Mouse (Mus musculus) spleen, postnatal 10 days (tissue): ENCODE data around the gene Plcb2.
A peak's percentile ranks its signal among the peaks of the same experiment; 100 is the strongest.

Experiments used
- DNase-seq, 2 experiments: peaks; one replicate each; pipeline ENCODE4 v3.0.0; 2021 to 2022; ENCODE audit warnings: low spot score in 2 of 2

Plcb2 gene

DNA sequence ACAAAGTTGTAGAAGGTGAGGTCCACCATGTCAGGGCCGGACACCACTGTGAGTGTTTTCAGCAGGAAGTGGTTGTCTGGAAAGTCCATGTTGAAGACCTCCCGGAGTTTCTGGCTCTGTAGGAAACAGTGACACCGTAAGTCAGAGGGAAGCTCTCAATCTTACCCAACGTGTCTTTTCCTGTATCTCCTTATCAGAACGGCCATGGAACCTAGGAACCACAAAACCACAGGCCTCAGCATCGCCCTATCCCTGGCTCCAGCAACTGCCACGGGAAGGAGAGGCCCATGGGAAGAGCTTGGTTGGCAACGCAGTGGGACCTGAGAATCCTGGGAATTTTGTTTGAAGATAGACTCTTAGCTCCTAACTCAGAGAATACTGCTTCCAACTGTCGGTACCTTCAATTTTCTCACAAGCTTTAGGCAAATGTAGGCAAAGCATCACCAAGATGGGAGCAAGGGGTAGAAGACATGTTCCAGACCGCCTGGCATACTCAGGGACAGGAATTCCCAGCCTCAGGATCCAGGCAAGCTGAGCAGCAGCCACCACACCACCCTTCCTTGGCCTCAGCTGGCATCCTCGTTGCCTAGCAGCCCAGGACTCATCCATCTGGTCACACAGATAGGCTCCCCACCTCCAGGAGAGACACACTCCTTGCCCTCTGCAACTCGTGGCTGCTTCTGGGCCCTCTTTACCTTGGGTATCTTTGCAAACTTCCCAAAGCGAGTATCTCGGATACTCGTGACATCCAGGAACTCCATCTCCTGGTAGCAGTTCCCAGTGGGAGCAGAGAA is 4.3 kb downstream of the Plcb2 start:
- DNase-seq, result no peak

DNA sequence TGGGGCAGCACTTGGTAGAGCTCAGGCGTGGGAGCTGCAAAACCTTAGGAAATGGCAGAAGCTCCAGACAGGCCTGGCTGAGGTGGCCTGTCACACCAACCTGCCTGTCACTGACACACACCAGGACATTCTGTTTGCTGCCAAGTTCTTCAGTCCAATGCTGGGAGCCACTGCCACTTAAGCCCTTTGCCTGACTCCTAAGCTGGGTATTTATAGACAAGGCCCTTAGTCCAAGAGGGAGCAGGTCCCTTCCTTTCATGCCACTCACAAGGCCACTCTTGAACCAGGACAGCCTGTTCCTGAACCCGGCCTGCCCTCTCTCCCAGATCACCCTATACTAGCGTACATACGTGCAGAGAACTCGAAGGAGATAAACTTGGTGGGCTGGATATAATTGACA is 11.6 kb downstream of the Plcb2 start:
- no peak for DNase-seq

DNA sequence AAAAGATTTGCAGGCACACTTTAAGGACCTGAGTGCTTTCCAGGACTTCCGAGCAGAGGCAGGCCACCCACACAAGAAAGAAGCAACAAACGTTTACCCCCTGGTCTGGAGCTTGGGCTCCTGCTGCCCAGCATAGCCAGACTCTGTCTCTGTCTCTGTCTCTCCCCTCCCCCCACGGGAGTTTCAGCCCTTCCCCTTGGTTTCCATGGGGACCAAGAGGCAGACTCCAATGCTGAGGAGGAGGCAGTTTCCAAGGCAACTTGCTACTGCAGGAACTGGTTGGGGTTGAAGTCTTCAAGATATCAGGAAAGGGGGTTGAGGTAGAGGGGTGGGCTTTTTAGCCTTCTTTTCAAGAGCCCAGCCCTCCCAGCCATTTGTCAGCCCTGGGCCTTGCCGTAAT is 14.0 kb downstream of the Plcb2 start:
- DNase-seq, result no peak

DNA sequence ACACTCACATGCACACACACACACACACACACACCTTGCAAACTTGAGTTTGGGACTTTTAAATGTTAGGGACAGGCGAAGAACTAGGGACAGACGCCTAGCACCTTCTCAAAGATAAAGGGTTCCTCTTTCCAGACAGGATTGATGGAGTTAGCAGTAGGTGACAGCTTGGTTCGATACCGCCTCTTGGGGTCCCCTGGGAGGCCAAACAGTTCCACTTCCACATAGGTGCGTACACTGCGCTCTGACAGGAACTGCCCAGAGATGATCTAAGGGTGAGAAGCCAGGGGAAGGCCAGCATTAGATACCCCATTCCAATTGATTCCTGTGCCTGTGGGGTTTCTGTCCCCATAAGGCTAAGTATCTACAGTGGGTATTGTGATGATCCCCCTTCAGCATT is 14.6 kb downstream of the Plcb2 start:
- DNase-seq, result peak in 1 of 2 experiments; percentile 59

DNA sequence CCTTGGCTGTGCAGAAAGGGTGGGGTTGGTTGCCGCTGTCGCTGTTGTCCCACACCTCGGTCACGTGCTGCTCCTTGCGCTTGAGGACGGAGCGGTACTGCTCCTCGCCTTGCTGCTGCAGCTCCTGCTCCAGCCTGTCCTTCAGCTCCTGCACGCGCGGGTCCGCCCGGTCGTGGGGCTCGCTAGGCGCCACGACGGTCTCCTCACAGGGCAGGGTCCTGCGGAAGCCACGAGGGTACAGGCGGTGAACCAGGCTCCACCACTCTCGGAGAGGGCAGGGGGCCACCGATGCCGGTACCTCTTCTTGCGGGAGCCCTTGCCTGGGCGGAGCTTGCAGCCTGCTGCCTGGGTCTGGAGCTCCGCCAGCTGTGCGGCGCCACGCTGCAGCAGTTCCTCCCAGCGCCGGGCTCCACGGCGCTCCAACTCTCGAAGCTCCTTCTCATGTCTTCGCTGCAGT is 17.2 kb downstream of the Plcb2 start:
- DNase-seq, result no peak

DNA sequence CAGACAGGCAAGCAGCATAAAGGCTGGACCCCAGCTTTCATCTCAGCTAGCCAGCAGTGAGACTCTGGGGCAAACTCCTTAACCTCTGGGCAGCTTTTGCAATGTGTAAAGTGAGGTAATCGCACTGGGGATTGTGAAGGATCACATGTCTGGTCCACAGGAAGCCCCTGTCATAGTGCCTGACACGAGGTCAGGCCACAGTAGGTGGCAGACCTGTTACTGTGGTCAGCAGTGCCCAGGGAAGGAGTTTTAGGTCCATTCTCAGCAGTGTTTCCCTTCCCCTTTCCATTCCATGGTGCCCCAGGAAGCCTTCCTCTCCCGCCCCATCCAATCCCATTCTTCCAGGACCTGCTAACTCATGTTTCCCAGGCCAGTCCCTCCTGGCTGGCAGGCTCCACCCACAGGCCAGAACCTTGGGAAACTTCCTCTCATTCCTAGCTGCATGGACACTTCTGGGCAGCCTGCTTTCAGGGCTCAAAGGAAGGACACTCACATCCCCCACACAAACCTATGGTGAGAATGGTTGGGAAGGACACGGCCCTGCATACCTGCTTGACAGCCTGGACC is 18.5 kb downstream of the Plcb2 start:
- no peak for DNase-seq

DNA sequence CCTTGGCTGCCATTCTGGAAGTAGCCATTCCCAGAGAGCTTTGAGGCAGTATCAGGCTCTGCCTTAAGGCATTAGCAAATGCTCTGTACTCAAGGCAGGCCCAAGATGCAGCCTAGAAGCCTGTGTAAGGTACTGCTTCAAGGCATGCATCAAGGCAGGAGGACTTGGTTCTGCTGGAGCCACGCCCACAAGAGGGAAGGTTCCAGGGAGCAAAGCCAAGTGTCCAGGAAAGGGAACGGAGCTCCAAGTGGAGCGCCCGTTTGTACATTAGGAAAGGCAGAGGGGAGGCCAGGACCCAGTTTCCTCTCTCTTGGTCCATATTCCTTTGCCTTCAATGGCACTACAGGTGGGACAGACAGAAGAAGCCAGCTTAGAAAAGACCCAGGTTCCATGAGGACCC is 19.8 kb downstream of the Plcb2 start:
- no peak for DNase-seq

DNA sequence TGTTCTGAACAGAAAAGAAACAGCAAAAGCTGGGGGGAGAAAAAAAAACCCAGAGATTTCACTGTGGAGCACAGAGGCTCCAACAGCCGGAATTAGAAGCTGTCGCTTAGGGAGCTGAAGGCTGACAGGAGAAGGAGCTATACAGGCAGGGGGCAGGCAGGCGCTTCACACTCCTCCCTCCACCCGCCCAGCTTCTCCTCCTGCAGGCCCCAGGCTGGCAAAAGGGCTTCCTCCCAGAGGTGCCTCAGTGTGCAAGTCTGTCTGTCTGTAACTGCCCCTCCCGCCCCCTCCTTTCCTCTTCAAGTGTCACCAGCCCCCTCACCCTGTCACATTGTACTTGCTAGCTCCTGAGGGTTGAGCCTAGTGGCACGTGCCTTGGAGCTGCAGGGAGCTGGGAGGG is 21.8 kb downstream of the Plcb2 start:
- no peak for DNase-seq

DNA sequence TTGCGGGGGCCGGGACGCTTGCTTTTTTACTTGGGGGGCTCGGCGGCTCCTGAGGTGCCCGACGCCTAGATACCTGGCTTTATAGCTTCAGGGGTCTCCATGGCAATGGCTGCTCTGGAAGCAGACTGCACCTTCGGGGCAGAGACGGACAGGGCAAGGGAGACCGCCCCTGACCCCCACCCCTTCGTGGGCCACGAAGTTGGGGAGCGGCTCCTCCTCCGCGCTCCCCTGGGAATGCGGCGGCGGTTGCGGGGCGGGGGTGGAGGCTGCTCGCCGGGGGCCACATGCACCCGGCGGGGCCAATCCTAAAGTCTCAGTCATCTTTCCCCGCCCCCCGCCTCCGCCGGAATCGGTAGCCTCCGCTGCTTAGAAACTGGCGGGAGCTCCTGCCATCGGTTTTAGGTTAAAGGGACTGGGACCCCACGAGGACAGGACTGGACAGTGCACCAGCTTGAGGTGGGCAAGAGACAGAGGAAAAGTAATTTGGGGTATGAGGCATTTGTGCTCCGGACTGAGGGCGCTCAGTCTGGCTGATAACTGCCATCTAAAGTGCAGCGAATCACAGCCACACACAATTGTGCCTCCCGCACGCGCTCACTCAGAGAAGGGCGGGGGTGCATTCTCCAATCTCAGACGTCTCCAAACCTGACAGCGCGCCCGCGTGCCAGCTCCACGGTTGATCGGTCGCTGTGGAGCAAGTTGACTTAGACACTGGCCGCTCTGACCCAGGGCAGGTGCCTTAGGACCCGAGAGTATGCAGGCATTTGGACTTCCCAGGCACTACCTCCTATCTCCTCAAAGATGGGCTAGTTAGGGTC is 24.1 kb downstream of the Plcb2 start, which contains the start of gene Ankrd63:
Gene Ankrd63 (minus strand): TSS at position 51 of the 818 bp plus-strand sequence.
- peak in 1 of 2 experiments; percentile 57 for DNase-seq

DNA sequence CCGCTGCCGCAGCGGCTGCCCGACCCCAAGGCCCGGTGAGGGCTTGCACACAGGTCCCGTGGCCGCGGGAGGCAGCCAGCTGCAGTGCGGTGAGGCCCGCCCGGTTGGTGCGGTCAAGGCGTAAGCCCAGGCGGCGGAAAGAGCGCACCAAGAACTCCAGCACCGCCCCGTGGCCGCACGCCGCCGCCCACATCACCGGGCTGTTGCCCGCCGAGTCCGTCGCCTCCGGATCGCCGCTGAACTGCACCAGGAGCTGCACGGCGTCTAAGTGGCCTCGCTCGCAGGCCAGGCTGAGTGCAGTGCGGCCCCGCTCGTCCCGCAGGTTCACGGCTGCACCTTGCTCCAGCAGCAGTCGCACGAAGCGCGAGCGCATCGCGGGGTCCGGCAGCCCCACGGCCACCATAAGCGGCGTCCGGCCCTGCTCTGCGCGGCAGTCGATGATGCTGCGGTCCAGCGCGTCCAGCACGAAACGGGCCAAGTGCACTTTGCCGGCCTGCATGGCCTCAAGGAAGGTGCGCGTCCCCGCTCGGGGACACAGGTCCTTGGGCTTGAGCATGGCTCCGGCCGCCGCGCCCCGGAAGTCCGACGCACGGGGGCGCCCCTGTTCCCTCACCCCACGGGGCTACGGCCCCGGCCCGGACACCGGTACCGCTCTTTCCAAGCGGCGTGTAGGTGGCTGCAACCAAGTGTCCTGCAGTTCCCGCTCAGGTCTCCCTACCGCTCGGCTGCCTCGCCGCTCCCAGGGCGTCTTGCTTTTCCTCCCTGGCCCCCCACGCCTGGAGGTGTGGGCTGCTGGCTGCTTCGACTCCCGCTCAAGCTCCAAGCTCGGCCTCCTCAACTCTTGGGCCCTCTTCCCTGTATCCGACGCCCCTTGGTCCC is 25.1 kb downstream of the Plcb2 start:
- peak; percentile 46 to 55 for DNase-seq

DNA sequence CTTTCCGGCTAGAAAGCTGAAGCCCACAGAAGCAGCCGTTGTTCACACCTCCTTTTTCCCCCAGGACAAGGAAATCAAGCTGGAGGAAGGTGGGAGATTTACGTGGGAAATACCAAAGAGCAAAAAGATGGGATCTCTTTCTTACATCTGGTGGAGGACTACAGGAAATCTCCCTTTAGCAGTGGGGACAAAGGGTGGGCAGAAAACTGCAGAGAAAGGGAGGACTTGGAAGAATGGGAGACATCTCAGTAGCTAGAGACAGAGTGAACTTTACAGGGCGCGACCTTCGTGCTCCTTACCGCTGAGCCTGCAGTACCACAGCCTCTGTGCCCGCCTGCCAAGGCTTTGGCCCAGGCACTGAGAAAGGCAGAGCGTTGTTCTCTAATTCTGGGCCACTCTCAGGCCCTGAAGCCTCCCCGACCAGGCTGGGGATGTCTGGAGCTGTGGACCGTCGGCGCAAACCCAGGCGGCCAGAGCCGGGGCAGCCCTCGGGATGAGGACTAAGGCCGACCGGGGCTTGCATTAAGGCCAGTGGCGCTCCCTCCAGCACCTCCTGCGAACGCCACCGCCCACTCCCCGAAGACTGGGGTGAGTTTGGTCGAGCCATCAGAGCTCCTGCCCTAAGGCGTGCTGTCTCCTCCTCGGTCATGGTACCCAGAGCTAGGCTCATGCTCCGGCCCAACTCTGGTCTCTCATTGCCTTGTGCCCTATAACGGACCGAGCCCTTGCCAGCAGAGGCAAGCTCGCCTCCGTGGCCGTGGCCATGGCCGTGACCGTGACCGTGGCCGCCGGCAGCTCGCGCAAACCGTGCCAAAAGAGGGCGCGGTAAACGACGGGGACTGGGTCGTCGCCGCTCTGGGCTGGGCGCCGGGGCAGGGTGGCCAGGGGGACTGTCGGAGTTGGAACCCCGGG is 26.0 kb downstream of the Plcb2 start:
- peak in 1 of 2 experiments; percentile 32 for DNase-seq

DNA sequence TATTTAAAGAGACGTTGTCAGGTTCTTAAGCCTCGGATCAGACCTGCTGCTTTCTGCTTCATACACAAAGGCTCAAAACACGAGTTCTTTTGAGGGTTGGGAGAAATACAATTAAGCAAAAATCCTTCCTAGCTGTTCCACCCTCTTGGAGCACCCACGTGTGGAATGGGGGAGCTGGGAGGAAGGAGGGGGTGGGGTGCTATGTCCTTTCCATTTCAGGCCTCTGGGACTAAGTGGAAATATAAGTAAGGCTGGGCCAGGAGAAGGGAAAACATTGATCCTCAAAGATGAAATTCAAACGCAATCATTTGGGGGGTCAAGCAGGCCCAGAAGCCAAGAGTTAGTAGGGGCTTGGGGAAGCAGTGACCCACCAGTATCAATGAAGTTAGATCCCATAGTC is 27.1 kb downstream of the Plcb2 start:
- DNase-seq, result no peak

DNA sequence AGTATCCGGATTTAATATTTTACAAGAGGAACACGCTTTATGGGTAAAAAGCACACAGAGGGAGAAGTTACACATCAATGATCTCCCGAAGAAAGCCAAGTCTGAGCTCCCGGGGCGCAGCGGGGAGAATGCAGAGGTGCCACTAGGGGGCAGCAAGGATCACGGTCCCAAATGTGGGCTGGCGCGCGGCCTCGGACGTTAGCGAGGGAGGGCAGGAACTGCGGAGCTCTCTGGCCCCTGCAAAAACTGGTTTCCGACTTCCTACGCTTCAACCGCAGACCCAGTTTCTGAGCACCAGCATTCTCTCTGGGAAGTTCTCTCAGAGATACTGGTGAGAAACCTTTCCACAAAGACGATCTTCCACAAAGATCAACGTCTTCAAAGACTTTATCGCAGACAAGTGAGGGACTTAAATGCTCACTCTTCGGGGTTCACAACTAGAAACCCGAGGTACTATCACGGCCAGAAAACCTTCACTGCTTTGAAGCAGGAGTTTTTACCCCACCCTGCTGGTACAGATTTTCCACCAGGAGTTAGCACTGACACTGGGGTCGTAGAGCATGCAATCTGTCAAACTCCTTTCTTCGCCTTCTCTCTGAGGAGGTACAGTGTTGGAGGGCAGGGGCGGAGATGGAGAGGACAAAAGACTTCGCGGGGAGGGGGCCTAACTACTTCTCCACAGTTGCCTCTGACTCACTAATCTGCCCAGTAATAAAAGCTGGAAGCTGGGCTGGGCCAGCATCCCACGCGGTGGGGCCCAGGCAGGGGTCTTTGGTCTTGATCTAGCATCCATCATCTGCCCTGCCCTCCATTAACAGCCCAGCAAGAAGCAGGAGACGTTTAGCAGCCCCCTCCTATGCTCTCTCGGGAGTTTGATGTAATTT is 27.8 kb downstream of the Plcb2 start:
- peak; percentile 76 to 88 for DNase-seq

DNA sequence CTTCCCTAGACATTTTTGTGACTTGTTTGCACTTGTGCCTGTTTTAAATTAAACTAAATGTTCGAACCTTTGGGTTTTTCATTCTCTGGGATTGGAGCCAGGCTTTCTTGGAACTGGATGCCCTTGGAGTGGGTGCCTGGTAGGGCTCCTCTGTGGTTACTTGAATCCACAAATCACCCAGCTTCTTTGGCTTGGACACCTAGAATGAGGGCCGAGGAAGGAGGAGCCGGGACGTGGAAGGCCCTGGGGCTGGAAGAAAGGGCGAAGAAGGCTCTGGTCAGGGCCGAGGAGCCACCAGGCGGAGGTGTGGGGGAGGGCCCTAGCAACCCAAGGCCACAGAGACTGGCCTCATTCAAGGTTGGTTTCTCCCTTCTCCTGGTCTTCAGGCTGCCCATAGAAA is 30.3 kb downstream of the Plcb2 start:
- no peak for DNase-seq

DNA sequence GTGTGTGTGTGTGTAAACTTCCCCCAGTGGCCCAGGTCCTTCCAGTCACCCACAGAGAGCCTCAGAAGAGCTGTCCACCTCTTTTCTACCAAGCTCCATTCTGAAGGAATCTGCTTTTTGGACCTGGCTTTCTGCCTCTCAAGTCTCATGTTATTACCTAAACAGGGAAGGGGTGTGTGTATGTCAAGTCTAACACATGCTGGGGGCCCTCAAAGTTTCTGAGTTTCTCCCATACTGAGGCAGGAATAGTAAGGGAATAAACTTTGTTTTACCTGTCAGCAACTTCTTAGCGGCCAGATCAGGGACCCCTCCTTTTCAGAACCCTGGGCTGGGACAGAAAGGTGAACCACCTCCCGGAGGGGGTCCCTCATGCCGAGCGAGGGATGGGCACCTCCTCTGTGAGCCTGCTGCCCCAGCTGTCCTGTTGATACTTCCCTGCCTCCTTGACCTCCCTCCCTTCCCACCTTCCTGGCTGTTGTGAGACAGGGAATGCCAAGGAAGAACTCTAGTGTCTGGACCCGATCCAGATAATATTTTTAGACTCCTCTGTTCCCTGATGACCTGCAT is 30.8 kb downstream of the Plcb2 start:
- no peak for DNase-seq

DNA sequence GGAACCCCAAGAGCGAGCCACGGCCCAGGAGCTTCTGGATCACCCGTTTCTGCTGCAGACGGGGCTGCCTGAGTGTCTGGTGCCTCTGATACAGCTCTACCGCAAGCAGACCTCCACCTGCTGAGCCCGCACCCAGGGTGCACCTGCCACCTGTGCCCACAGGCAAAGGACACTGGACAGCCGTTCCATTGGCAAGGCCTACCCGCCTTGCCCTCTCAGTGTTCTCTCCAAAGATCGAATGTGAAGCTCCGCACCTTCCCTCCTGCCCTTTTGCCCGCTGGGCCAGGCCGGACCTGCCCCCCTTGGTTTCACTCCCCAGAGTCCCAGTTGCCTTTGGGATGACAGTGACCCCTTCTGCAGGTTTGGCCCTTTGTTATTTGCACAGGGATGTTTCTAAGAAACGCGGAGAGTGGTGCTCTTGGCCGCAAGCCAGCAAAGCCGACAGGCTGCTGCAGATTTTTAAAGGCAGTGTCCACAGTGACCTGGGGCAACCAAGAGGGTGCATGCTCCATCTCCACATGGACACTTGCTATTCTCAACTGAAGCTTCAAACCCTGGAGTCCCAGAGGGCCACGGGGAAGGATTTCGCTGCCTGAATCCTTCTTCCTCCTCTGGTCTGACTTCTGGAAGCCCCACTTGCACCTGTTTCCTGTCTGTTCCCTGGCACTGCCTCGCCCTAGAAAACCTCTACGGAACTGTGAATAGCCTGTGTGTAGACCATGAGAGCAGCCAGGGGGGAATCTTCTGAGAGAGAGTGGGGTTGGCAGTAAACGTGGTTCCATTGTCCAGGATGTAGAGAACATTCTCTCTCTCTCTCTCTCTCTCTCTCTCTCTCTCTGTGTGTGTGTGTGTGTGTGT is 31.6 kb downstream of the Plcb2 start:
- DNase-seq, result peak in 1 of 2 experiments; percentile 42

DNA sequence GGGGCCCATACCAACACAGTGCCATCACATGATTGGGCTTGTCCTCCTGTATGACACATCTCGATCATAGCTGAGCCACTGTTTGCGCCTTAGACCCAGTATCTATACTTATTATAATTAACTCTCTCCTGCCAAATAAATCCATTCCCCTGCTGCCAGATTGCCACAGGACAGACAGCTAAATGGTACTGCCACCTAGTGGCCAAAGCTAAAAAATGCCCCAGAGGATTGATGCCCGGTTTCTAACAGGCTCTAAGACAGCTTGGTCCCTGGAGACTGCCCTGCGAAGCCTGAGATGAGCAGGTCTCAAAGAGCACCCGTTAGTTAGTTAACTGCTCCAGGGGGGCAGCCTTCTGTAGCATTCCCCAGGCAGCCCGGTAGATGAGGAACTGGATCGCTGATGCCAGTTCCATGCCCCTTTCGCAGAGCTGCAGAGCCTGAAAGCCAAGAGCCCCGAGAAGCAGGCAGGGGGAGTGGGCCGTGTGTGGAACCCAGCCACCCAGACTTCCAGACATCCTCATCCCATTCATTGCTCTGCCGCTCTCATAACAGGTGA is 32.5 kb downstream of the Plcb2 start:
- DNase-seq, result peak; percentile 55 to 68
